Mouse (Mus musculus): Measurements from ENCODE around the gene Vgf.
A peak's percentile ranks its signal among the peaks of the same experiment; 100 is the strongest.

Gene Vgf

DNA sequence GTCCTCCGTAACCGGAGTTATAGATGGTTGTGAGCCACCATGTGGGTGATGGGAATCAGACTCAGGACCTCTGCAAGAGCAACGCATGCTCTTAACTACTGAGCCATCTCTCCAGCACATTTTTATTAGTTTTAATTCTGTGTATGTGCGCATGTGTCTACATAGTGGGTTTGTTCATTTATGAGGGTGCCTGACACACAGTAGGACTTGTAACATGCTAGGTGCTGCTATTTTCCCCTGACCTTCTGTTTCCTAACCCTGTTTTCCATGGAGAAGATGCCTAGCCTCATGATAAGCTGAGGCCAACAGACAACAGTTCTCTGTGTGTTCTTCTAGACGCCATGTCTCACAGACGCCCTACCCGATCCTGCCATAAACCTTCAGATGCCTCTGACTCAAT, 17.8 kb downstream of the Vgf start:
- Histone ChIP-seq H3K36me3 (ENCODE audit: control insufficient read depth, insufficient read depth, low read length, poor library complexity, severe bottlenecking) (peaks cover 3% of the 10 kb centered on the region), H3K27me3 (ENCODE audit: control insufficient read depth, insufficient read depth, low read length, poor library complexity, severe bottlenecking) (no peaks in the 10 kb centered on the region)
- no peak for DNase-seq (ENCODE audit: low read depth, low spot score)

DNA sequence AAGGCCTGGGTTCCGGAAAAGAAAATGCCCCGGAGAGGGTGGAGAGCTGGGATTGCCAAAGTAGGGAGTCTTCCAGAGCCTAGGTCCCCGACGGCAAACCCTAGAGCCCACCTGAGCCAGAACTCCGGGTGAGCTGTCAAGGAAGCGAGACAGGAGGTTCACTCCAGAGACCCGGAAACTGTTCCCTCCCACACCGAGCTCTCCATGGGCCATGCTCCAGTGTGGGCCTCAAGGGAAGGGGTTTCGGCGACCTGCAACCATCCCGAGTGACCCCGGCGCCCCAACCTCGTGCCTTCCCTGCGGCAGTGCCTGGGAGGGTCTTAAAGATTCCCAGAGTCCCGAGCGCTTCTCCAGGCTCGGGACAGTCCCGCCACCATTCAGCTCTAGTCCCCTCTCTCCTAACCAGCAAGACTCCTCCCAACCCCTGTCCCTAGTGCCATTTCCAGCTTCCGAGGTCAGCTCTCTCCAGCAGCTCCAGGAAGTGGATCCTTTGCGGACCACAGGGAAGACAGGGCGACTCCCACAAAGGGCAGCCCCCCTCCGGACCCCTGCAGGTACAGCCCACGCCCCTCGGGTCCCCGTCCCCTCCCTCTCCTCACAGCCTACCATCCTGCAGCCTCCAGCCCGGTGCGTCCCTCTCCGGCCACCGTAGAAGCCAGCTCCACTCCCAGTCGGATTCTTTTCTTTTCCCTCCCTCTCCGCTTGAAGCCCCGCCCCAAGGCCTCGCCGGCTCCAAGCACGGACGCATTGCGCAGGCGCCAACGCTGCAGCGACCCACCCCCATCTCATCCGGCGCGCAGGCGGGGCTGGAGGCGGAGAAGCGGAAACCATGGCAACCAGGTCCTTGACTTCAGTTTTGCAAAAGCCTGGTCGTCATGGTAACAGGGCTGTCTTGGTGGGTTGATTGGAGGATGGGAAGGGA, 19.5 kb downstream of the Vgf start, which contains the start of gene Ap1s1:
Gene Ap1s1, minus strand, starts transcription at position 734 of the 922 bp plus-strand sequence.
- H3K36me3 ChIP-seq (ENCODE audit: control insufficient read depth, insufficient read depth, low read length, poor library complexity, severe bottlenecking) = peaks cover 3% of the 10 kb centered on the region; the same call in 1 of the 2 replicates
- DNase-seq (ENCODE audit: low read depth, low spot score) = peak; percentile 97
- H3K27me3 ChIP-seq (ENCODE audit: control insufficient read depth, insufficient read depth, low read length, poor library complexity, severe bottlenecking) = no peaks in the 10 kb centered on the region

GRCm38 (mm10) chr5:137046324-137046718, 20.1 kb downstream of the Vgf start:
- Histone ChIP-seq H3K27me3 (ENCODE audit: control insufficient read depth, insufficient read depth, low read length, poor library complexity, severe bottlenecking) (no peaks in the 10 kb centered on the region), H3K36me3 (ENCODE audit: control insufficient read depth, insufficient read depth, low read length, poor library complexity, severe bottlenecking) (peaks cover 3% of the 10 kb centered on the region; the same call in 1 of the 2 replicates)
- DNase-seq (ENCODE audit: low read depth, low spot score) = no peak

DNA sequence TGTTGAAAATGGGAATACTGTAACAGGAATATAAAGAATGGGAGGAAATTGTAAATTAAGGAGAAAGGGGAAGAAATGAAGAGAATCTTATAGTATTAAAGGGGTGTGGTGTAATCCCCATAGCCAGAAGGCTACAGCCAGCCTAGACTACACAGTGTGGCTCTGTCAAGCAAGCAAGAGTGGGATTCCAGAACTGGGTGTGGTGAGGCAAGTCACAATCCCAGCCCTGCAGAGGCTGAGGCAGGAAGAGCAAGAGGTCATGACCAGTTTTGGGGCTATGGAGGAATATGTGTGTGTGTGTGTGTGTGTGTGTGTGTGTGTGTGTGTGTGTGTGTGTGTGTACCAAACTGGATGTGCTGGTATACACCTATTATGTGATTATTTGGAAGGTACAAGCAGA, 20.8 kb downstream of the Vgf start:
- Histone ChIP-seq H3K27me3 (ENCODE audit: control insufficient read depth, insufficient read depth, low read length, poor library complexity, severe bottlenecking) (no peaks in the 10 kb centered on the region), H3K36me3 (ENCODE audit: control insufficient read depth, insufficient read depth, low read length, poor library complexity, severe bottlenecking) (peaks cover 3% of the 10 kb centered on the region; the same call in 1 of the 2 replicates)
- DNase-seq (ENCODE audit: low read depth, low spot score) = no peak

GRCm38 (mm10) chr5:137051125-137051524, 24.9 kb downstream of the Vgf start:
- Histone ChIP-seq H3K27me3 (ENCODE audit: control insufficient read depth, insufficient read depth, low read length, poor library complexity, severe bottlenecking) (no peaks in the 10 kb centered on the region), H3K36me3 (ENCODE audit: control insufficient read depth, insufficient read depth, low read length, poor library complexity, severe bottlenecking) (no peaks in the 10 kb centered on the region)
- DNase-seq (ENCODE audit: low read depth, low spot score) = no peak

GRCm38 (mm10) chr5:137051914-137052505, 25.8 kb downstream of the Vgf start:
- Histone ChIP-seq H3K27me3 (ENCODE audit: control insufficient read depth, insufficient read depth, low read length, poor library complexity, severe bottlenecking) (no peaks in the 10 kb centered on the region), H3K36me3 (ENCODE audit: control insufficient read depth, insufficient read depth, low read length, poor library complexity, severe bottlenecking) (no peaks in the 10 kb centered on the region)
- DNase-seq (ENCODE audit: low read depth, low spot score) = no peak

- H3K36me3 ChIP-seq (ENCODE audit: control insufficient read depth, insufficient read depth, low read length, poor library complexity, severe bottlenecking) = no peaks in the 10 kb centered on the region
- DNase-seq (ENCODE audit: low read depth, low spot score) = no peak
Measured at GRCm38 (mm10) chr5:137054299-137054698, 28.1 kb downstream of the Vgf start.

GRCm38 (mm10) chr5:137054873-137055272, 28.7 kb downstream of the Vgf start:
- Histone ChIP-seq H3K36me3 (ENCODE audit: control insufficient read depth, insufficient read depth, low read length, poor library complexity, severe bottlenecking) (no peaks in the 10 kb centered on the region), H3K27me3 (ENCODE audit: control insufficient read depth, insufficient read depth, low read length, poor library complexity, severe bottlenecking) (no peaks in the 10 kb centered on the region)
- no peak for DNase-seq (ENCODE audit: low read depth, low spot score)

More at GRCm38 (mm10) chr5:137054299-137054698, 28.1 kb downstream of the Vgf start:
- H3K27me3 ChIP-seq (ENCODE audit: control insufficient read depth, insufficient read depth, low read length, poor library complexity, severe bottlenecking) = no peaks in the 10 kb centered on the region

- Histone ChIP-seq H3K36me3 (ENCODE audit: control insufficient read depth, insufficient read depth, low read length, poor library complexity, severe bottlenecking) (no peaks in the 10 kb centered on the region), H3K27me3 (ENCODE audit: control insufficient read depth, insufficient read depth, low read length, poor library complexity, severe bottlenecking) (no peaks in the 10 kb centered on the region)
- peak; percentile 54 for DNase-seq (ENCODE audit: low read depth, low spot score)
Measured at GRCm38 (mm10) chr5:137061809-137062481, 35.8 kb downstream of the Vgf start.

DNA sequence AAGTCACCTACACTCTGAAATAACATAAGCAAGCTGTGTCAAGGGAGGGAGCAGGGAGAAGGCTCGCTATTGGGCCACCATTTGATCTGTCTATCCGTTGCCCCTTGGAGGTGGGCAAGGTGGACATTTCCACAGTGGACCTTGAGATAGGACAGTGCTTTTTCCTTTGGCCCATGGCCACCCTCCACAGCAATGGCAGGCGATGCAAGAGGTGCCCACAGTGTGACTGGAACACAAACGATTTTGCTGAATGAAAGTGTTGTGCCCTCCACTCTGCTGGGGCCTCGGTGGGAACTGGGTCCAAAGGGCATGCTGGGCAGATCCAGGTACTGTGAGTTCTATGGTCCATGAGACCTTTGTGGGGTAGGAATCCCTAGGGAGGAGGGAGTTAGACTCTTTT, 36.4 kb downstream of the Vgf start:
- Histone ChIP-seq H3K27me3 (ENCODE audit: control insufficient read depth, insufficient read depth, low read length, poor library complexity, severe bottlenecking) (no peaks in the 10 kb centered on the region), H3K36me3 (ENCODE audit: control insufficient read depth, insufficient read depth, low read length, poor library complexity, severe bottlenecking) (no peaks in the 10 kb centered on the region)
- DNase-seq (ENCODE audit: low read depth, low spot score) = no peak

DNA sequence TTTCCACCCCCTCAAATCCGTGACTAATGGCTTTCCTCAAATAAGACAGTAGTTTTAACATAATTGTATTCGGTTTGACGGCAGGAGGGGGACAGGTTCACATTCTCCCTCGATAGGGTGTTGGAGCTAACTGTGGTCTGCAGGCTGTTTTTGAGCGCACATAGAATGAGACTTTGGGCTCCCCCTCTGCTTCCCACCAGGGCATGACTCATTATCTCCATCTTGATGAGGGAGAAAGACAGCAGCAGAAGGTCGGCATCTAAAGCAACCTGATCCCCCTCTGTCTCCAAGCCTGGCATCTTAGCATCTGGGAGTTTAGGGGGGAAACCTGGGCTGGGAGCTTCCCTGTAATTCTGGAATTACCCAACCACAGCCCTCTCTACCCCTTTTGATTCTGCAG, 39.3 kb downstream of the Vgf start:
- Histone ChIP-seq H3K36me3 (ENCODE audit: control insufficient read depth, insufficient read depth, low read length, poor library complexity, severe bottlenecking) (no peaks in the 10 kb centered on the region), H3K27me3 (ENCODE audit: control insufficient read depth, insufficient read depth, low read length, poor library complexity, severe bottlenecking) (no peaks in the 10 kb centered on the region)
- no peak for DNase-seq (ENCODE audit: low read depth, low spot score)

DNA sequence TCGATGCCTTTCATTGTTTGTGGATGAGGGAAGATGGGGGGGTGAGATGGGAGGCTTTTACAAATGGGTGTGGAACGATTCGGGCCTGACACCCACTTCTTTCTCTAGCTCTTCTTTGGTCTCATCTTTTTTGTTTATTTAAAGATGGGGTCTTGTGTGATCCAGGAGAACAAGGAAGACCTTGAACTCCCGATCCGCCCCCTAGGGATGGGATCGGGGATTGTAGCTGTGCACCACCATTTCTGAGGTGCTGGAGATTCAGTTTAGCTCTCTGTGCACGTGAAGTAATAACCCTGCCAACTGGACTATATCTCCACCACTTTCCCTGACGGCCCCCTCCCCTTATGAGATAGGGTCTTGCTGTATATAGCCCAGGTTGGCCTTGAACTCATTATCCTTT, 39.7 kb downstream of the Vgf start:
- Histone ChIP-seq H3K27me3 (ENCODE audit: control insufficient read depth, insufficient read depth, low read length, poor library complexity, severe bottlenecking) (no peaks in the 10 kb centered on the region), H3K36me3 (ENCODE audit: control insufficient read depth, insufficient read depth, low read length, poor library complexity, severe bottlenecking) (no peaks in the 10 kb centered on the region)
- no peak for DNase-seq (ENCODE audit: low read depth, low spot score)

GRCm38 (mm10) chr5:137068711-137069110, 42.5 kb downstream of the Vgf start:
- DNase-seq (ENCODE audit: low read depth, low spot score) = no peak
- Histone ChIP-seq H3K36me3 (ENCODE audit: control insufficient read depth, insufficient read depth, low read length, poor library complexity, severe bottlenecking) (no peaks in the 10 kb centered on the region), H3K27me3 (ENCODE audit: control insufficient read depth, insufficient read depth, low read length, poor library complexity, severe bottlenecking) (no peaks in the 10 kb centered on the region; the same call in 1 of the 2 replicates)

DNA sequence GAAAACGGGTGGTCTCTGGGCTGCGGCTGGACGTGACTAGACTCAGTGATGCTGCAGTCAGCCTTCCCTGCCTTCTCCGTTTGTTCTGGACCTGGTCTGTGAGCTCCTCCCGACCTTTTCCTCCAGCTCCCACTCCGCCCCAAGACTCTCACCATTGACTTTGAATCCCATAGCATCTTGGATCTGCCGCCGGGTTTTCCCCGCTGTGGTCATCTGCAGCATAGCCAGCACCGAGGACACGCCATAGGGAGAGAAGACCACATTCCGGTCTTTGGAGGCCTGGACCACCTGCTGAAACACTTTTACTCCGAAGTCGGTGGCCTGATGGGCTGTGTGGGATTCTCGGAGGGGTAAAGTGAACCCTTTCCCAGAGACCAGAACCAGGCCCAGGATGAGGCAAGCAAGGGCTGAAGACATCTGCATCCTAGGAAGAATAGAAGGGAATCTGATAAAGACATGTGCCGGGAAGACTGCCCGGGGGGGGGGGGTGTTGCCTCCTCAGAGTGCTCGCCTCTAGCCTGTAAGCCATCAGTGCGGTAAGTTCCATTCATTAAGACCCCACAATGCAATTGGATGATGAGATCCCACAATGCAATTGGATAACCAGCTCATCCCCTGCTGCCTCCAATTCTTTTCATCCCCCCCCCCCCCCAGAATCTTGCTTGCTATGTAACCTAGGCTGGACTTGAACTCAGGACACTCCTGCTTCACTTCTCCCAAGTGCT, 44.9 kb downstream of the Vgf start:
- DNase-seq (ENCODE audit: low read depth, low spot score) = no peak
- Histone ChIP-seq H3K27me3 (ENCODE audit: control insufficient read depth, insufficient read depth, low read length, poor library complexity, severe bottlenecking) (no peaks in the 10 kb centered on the region; the same call in 1 of the 2 replicates), H3K36me3 (ENCODE audit: control insufficient read depth, insufficient read depth, low read length, poor library complexity, severe bottlenecking) (no peaks in the 10 kb centered on the region)
